Mouse (Mus musculus): ENCODE results near the gene Palm3. TPM values are rescaled to one million over a fixed set of nuclear protein-coding genes. Genes with fewer than 3 reads are reported as not detected.

Palm3 gene
- total and polyA plus RNA-seq, 3 experiments, result 0.13 to 0.77 (median 0.16) TPM

- Histone ChIP-seq H3K36me3 (replicated peaks in 1 of 2; ENCODE audit: control insufficient read depth in 1 of 2, insufficient read depth in 1 of 2, low read length in 1 of 2) (no peaks in the 10 kb centered on the region), H3K9me3 (replicated peaks; ENCODE audit: low read length) (peaks cover 3% of the 10 kb centered on the region), H3K27me3 (replicated peaks) (peaks cover 14% of the 10 kb centered on the region), H3K4me2 (ENCODE audit: insufficient read depth, low read depth, poor library complexity, severe bottlenecking) (no peak overlapping the region), H3K4me3 (replicated peaks in 1 of 3; ENCODE audit: low read depth in 2 of 3, low read length in 2 of 3, poor library complexity in 1 of 3) (no peak overlapping the region), H3K79me2 (replicated peaks; ENCODE audit: control insufficient read depth, extremely low read depth, insufficient read depth, poor library complexity, severe bottlenecking) (no peaks in the 10 kb centered on the region), H3K9ac (ENCODE audit: insufficient read depth, low read depth) (no peak overlapping the region), H3K4me1 (ENCODE audit: control insufficient read depth in 1 of 2, insufficient read depth in 2 of 2) (peaks cover 6 to 14% of the 10 kb centered on the region in 2 experiments), H3K27ac (ENCODE audit: insufficient read depth, low read depth) (no peak overlapping the region)
- in situ Hi-C loops (cut with MboI; ENCODE audit: low pct_ligation_motif_present, low pct_unique_long_range_greater_than_20kb, low sequenced_read_pairs) (loop anchor here (25.0 kb wide), 1 partner anchor 291 kb away; no protein-coding TSS in a partner anchor), dilution Hi-C loops (cut with MboI; ENCODE audit: extremely low pct_ligation_motif_present, extremely low pct_unique_long_range_greater_than_20kb, low sequenced_read_pairs) (no loop called here)
- TF ChIP-seq UBTF (IDR thresholded peaks at IDR 0.05; ENCODE audit: low read depth, low read length) (no peak), CHD1 (IDR thresholded peaks at IDR 0.05; ENCODE audit: low read depth, low read length) (no peak), ZNF384 (IDR thresholded peaks at IDR 0.05; ENCODE audit: low read depth, low read length) (no peak), POLR2A (IDR thresholded peaks at IDR 0.05; ENCODE audit: low read depth, low read length) (no peak), USF2 (conservative IDR thresholded peaks at IDR 0.05; ENCODE audit: low read depth, low read length) (no peak), JUN (IDR thresholded peaks at IDR 0.05; ENCODE audit: insufficient read depth, low read depth, low read length) (no peak), CTCF (conservative IDR thresholded peaks at IDR 0.05 in 1 of 2, IDR thresholded peaks at IDR 0.05 in 1 of 2; ENCODE audit: low read depth in 2 of 2, low read length in 2 of 2) (no peak), MAX (IDR thresholded peaks at IDR 0.05; ENCODE audit: low read length) (no peak), EP300 (IDR thresholded peaks at IDR 0.05; ENCODE audit: low read length) (no peak)
- no peak for DNase-seq (ENCODE audit: extremely low read depth)
Observed at GRCm38 (mm10) chr8:84046505-84046904, 25.2 kb downstream of the Palm3 start.

- in situ Hi-C loops (cut with MboI; ENCODE audit: low pct_ligation_motif_present, low pct_unique_long_range_greater_than_20kb, low sequenced_read_pairs), result loop anchor here (25.0 kb wide), 1 partner anchor 289 kb away; no protein-coding TSS in a partner anchor
Observed at GRCm38 (mm10) chr8:84048171-84048570, 26.9 kb downstream of the Palm3 start.

More at GRCm38 (mm10) chr8:84048171-84048570, 26.9 kb downstream of the Palm3 start:
- DNase-seq (ENCODE audit: extremely low read depth), result no peak
- Histone ChIP-seq H3K4me1 (ENCODE audit: control insufficient read depth in 1 of 2, insufficient read depth in 2 of 2) (no peaks in the 10 kb centered on the region), H3K79me2 (replicated peaks; ENCODE audit: control insufficient read depth, extremely low read depth, insufficient read depth, poor library complexity, severe bottlenecking) (no peaks in the 10 kb centered on the region), H3K27me3 (replicated peaks) (peaks cover 18% of the 10 kb centered on the region), H3K9me3 (replicated peaks; ENCODE audit: low read length) (peaks cover 5% of the 10 kb centered on the region), H3K9ac (ENCODE audit: insufficient read depth, low read depth) (no peak overlapping the region), H3K4me2 (ENCODE audit: insufficient read depth, low read depth, poor library complexity, severe bottlenecking) (no peak overlapping the region), H3K36me3 (replicated peaks in 1 of 2; ENCODE audit: control insufficient read depth in 1 of 2, insufficient read depth in 1 of 2, low read length in 1 of 2) (no peaks in the 10 kb centered on the region), H3K27ac (ENCODE audit: insufficient read depth, low read depth) (no peak overlapping the region), H3K4me3 (replicated peaks in 1 of 3; ENCODE audit: low read depth in 2 of 3, low read length in 2 of 3, poor library complexity in 1 of 3) (no peak overlapping the region)
- dilution Hi-C loops (cut with MboI; ENCODE audit: extremely low pct_ligation_motif_present, extremely low pct_unique_long_range_greater_than_20kb, low sequenced_read_pairs), result no loop called here
- no peak for TF ChIP-seq TBP (conservative IDR thresholded peaks at IDR 0.05; ENCODE audit: low read depth, low read length)
- TF ChIP-seq MAX (IDR thresholded peaks at IDR 0.05; ENCODE audit: low read length), result no peak
- no peak for TF ChIP-seq MYC (IDR thresholded peaks at IDR 0.05; ENCODE audit: low read depth, low read length)
- no peak for TF ChIP-seq UBTF (IDR thresholded peaks at IDR 0.05; ENCODE audit: low read depth, low read length)
- no peak for TF ChIP-seq ZNF384 (IDR thresholded peaks at IDR 0.05; ENCODE audit: low read depth, low read length)
- TF ChIP-seq USF2 (conservative IDR thresholded peaks at IDR 0.05; ENCODE audit: low read depth, low read length), result no peak
- no peak for TF ChIP-seq MAZ (IDR thresholded peaks at IDR 0.05; ENCODE audit: low read depth, low read length)
- no peak for TF ChIP-seq TCF12 (IDR thresholded peaks at IDR 0.05; ENCODE audit: low read depth, low read length)
- TF ChIP-seq PAX5 (IDR thresholded peaks at IDR 0.05; ENCODE audit: low read length), result no peak
- TF ChIP-seq JUN (IDR thresholded peaks at IDR 0.05; ENCODE audit: insufficient read depth, low read depth, low read length), result no peak
- TF ChIP-seq EP300 (IDR thresholded peaks at IDR 0.05; ENCODE audit: low read length), result no peak
- TF ChIP-seq ETS1 (conservative IDR thresholded peaks at IDR 0.05; ENCODE audit: low read depth, low read length), result no peak
- TF ChIP-seq RCOR1 (conservative IDR thresholded peaks at IDR 0.05; ENCODE audit: low read depth, low read length), result no peak
- TF ChIP-seq ZKSCAN1 (IDR thresholded peaks at IDR 0.05; ENCODE audit: borderline replicate concordance, low read depth, low read length), result no peak
- TF ChIP-seq POLR2A (IDR thresholded peaks at IDR 0.05; ENCODE audit: low read depth, low read length), result no peak
- TF ChIP-seq HCFC1 (IDR thresholded peaks at IDR 0.05; ENCODE audit: low read depth, low read length), result no peak
- no peak for TF ChIP-seq GABPA (IDR thresholded peaks at IDR 0.05; ENCODE audit: insufficient replicate concordance, low read depth, low read length)
